Mouse (Mus musculus): ENCODE results near the gene Csnk1e.

- TF ChIP-seq CTCF (conservative IDR thresholded peaks at IDR 0.05; ENCODE audit: insufficient read depth, insufficient read length, low read depth, low read length) (no peak), POLR2A (IDR thresholded peaks at IDR 0.05; ENCODE audit: low read depth, low read length) (no peak)
Observed at GRCm38 (mm10) chr15:79422715-79423243, 32.6 kb downstream of the Csnk1e start.
